Mouse (Mus musculus) E14TG2a.4 (cell line): Measurements from ENCODE around the gene Slc5a3.

Source experiments
- CTCF ChIP-seq: conservative IDR thresholded peaks from 2 replicates; pipeline ENCODE4 v1.5.1; 2014; ENCODE audit warnings: low read length
- POU5F1 ChIP-seq: IDR thresholded peaks from 2 replicates; pipeline ENCODE4 v1.6.1; 2014; ENCODE audit warnings: low read length, borderline replicate concordance

GRCm38 (mm10) chr16:92117337-92118209 is 59.5 kb downstream of the Slc5a3 start:
- TF ChIP-seq POU5F1 (no peak), CTCF (no peak)
